Mouse (Mus musculus) stomach, postnatal 0 days (tissue): ENCODE data around the gene Cpa4. TPM values are rescaled to one million over a fixed set of nuclear protein-coding genes. Genes with fewer than 3 reads are reported as not detected.
A peak's percentile ranks its signal among the peaks of the same experiment; 100 is the strongest.

Experiments
- ATAC-seq: fragments of 200-750 bp; cut with Nextera tagmentation; 2 replicates; pipeline ENCODE4 v1.8.0; 2017; ENCODE audit not compliant: low FRiP score, low TSS enrichment
- DNase-seq: peaks from one replicate; pipeline ENCODE4 v3.0.0-alpha.2; 2016; ENCODE audit warnings: low spot score
- H3K27ac ChIP-seq: fragments of 300-500 bp; sonication (generic); replicated peaks from 2 replicates; pipeline ENCODE4 v1.5.1; 2014; ENCODE audit warnings: mild to moderate bottlenecking, control low read depth
- H3K27me3 ChIP-seq: fragments of 300-500 bp; sonication (generic); 2 replicates; pipeline ENCODE4 v1.6.1; 2014; ENCODE audit warnings: low read length; ENCODE audit not compliant: control insufficient read depth, insufficient read depth
- H3K36me3 ChIP-seq: fragments of 300-500 bp; sonication (generic); 2 replicates; pipeline ENCODE4 v1.6.1; 2014; ENCODE audit warnings: low read length, mixed read lengths; ENCODE audit not compliant: control insufficient read depth, insufficient read depth
- H3K4me1 ChIP-seq: fragments of 300-500 bp; sonication (generic); replicated peaks from 2 replicates; pipeline ENCODE4 v1.6.1; 2014; ENCODE audit warnings: antibody characterized with exemption; ENCODE audit not compliant: control insufficient read depth, insufficient read depth
- H3K4me2 ChIP-seq: fragments of 300-500 bp; sonication (generic); replicated peaks from 2 replicates; pipeline ENCODE4 v1.6.1; 2014; ENCODE audit warnings: low read depth, mild to moderate bottlenecking, control low read depth, moderate library complexity
- H3K4me3 ChIP-seq: fragments of 300-500 bp; sonication (generic); 2 replicates; pipeline ENCODE4 v1.5.1; 2014; ENCODE audit warnings: low read depth, low read length, control low read depth
- H3K9ac ChIP-seq: fragments of 300-500 bp; sonication (generic); 2 replicates; pipeline ENCODE4 v1.6.1; 2014; ENCODE audit warnings: mild to moderate bottlenecking, low read length, control low read depth, mixed read lengths
- H3K9me3 ChIP-seq: fragments of 300-500 bp; sonication (generic); 2 replicates; pipeline ENCODE4 v1.6.1; 2016; ENCODE audit warnings: low read length; ENCODE audit not compliant: control insufficient read depth
- CTCF ChIP-seq: IDR thresholded peaks from 2 replicates; pipeline ENCODE4 v1.5.1; 2016; ENCODE audit warnings: antibody characterized with exemption, low read depth, mild to moderate bottlenecking, moderate library complexity
- EP300 ChIP-seq: optimal IDR thresholded peaks from 2 replicates; pipeline ENCODE3; 2016; ENCODE audit warnings: antibody characterized with exemption
- WGBS: fragments of 180-500 bp; shearing (Covaris S2); extraction: QIAGEN DNeasy Blood & Tissue Kit; methylation state at CpG from one replicate; pipeline ENCODE4 v1.1.7; 2014; 5-methylcytosine and 5-hydroxymethylcytosine counted together
- polyA plus RNA-seq: library from polyadenylated mRNA; unstranded; fragments of >200 nt; fragmentation: Nextera tagmentation; extraction: Ambion mirVana; gene quantifications from 2 replicates; pipeline ENCODE4 v1.2.1, GENCODE M21; 2015

Cpa4 gene
- polyA plus RNA-seq, 1 experiment from 2014 or later, result 32.7 TPM

GRCm38 (mm10) chr6:30618735-30619134 is 50.6 kb downstream of the Cpa4 start:
- no peaks in the 10 kb centered on the region for H3K36me3 ChIP-seq
- 0 out of 2 replicates have a peak overlapping the region, but pooled peaks have one; percentile 14 for H3K27ac ChIP-seq
- TF ChIP-seq EP300 (no peak), CTCF (no peak)
- no peaks in the 10 kb centered on the region for H3K9me3 ChIP-seq
- H3K4me2 ChIP-seq, result no peak overlapping the region
- H3K27me3 ChIP-seq, result no peaks in the 10 kb centered on the region
- no peak overlapping the region for H3K9ac ChIP-seq
- H3K4me3 ChIP-seq, result no peak overlapping the region
- peaks cover 5% of the 10 kb centered on the region; the same call in 1 of the 2 replicates for H3K4me1 ChIP-seq
- 47% methylated on average over 6 of the region's 6 CpGs for WGBS
- no peak for DNase-seq
- no peak for ATAC-seq

- Histone ChIP-seq H3K27me3 (no peaks in the 10 kb centered on the region), H3K36me3 (no peaks in the 10 kb centered on the region), H3K9me3 (no peaks in the 10 kb centered on the region), H3K4me3 (no peak overlapping the region), H3K4me1 (peaks cover 5% of the 10 kb centered on the region; the same call in 1 of the 2 replicates), H3K27ac (no peak overlapping the region), H3K4me2 (no peak overlapping the region), H3K9ac (no peak overlapping the region)
- 86% methylated on average over 5 of the region's 5 CpGs for WGBS
- DNase-seq (no peak), ATAC-seq (no peak)
- TF ChIP-seq CTCF (no peak), EP300 (no peak)
Measured at GRCm38 (mm10) chr6:30619606-30620005, 51.4 kb downstream of the Cpa4 start.

- H3K9me3 ChIP-seq, result no peaks in the 10 kb centered on the region
- 56% methylated on average over 4 of the region's 4 CpGs for WGBS
- ATAC-seq, result no peak
- H3K4me3 ChIP-seq, result no peak overlapping the region
- no peaks in the 10 kb centered on the region for H3K36me3 ChIP-seq
- TF ChIP-seq EP300 (no peak), CTCF (no peak)
- H3K4me2 ChIP-seq, result no peak overlapping the region
- H3K9ac ChIP-seq, result no peak overlapping the region
- no peaks in the 10 kb centered on the region for H3K27me3 ChIP-seq
- DNase-seq, result no peak
- H3K4me1 ChIP-seq, result peaks cover 5% of the 10 kb centered on the region; the same call in 1 of the 2 replicates
- no peak overlapping the region; the same call in 1 of the 2 replicates for H3K27ac ChIP-seq
Measured at GRCm38 (mm10) chr6:30620591-30620990, 52.4 kb downstream of the Cpa4 start.

GRCm38 (mm10) chr6:30620994-30621393 is 52.8 kb downstream of the Cpa4 start:
- DNase-seq (no peak), ATAC-seq (no peak)
- H3K27ac ChIP-seq, result no peak overlapping the region; the same call in 1 of the 2 replicates

GRCm38 (mm10) chr6:30621986-30622389 is 53.8 kb downstream of the Cpa4 start:
- Histone ChIP-seq H3K4me1 (peaks cover 2% of the 10 kb centered on the region; the same call in 1 of the 2 replicates), H3K9ac (no peak overlapping the region), H3K9me3 (no peaks in the 10 kb centered on the region), H3K36me3 (no peaks in the 10 kb centered on the region), H3K27me3 (no peaks in the 10 kb centered on the region), H3K27ac (no peak overlapping the region), H3K4me3 (no peak overlapping the region), H3K4me2 (no peak overlapping the region)
- no peak for ATAC-seq
- WGBS, result 38% methylated on average over 4 of the region's 4 CpGs
- no peak for DNase-seq
- TF ChIP-seq EP300, result no peak
- TF ChIP-seq CTCF, result no peak

More at GRCm38 (mm10) chr6:30620994-30621393, 52.8 kb downstream of the Cpa4 start:
- no peak overlapping the region for H3K4me3 ChIP-seq
- TF ChIP-seq EP300, result no peak
- no peak for TF ChIP-seq CTCF
- WGBS, result 75% methylated on average over 6 of the region's 6 CpGs
- no peak overlapping the region for H3K4me2 ChIP-seq
- no peak overlapping the region for H3K9ac ChIP-seq
- no peaks in the 10 kb centered on the region for H3K9me3 ChIP-seq
- H3K27me3 ChIP-seq, result no peaks in the 10 kb centered on the region
- peaks cover 5% of the 10 kb centered on the region; the same call in 1 of the 2 replicates for H3K4me1 ChIP-seq
- no peaks in the 10 kb centered on the region for H3K36me3 ChIP-seq

GRCm38 (mm10) chr6:30624763-30625162 is 56.6 kb downstream of the Cpa4 start:
- no peaks in the 10 kb centered on the region for H3K27me3 ChIP-seq
- WGBS, result 72% methylated on average over 9 of the region's 9 CpGs
- H3K36me3 ChIP-seq, result no peaks in the 10 kb centered on the region
- no peaks in the 10 kb centered on the region for H3K9me3 ChIP-seq
- H3K4me1 ChIP-seq, result no peaks in the 10 kb centered on the region
- no peak for DNase-seq
- peak overlapping the region; percentile 40 for H3K27ac ChIP-seq
- H3K4me2 ChIP-seq, result no peak overlapping the region
- H3K9ac ChIP-seq, result no peak overlapping the region
- no peak for TF ChIP-seq CTCF
- TF ChIP-seq EP300, result no peak
- H3K4me3 ChIP-seq, result no peak overlapping the region
- peak; percentile 52; the same call in 1 of the 2 replicates for ATAC-seq
